Mouse (Mus musculus) heart, embryonic 15.5 days (tissue): ENCODE data around the gene Syvn1. TPM values are rescaled to one million over a fixed set of nuclear protein-coding genes. Genes with fewer than 3 reads are reported as not detected.

Experiments
- ATAC-seq: fragments of 200-750 bp; cut with Nextera tagmentation; replicated peaks from 2 replicates; pipeline ENCODE4 v1.8.0; 2017; ENCODE audit warnings: low read depth, moderate TSS enrichment; ENCODE audit not compliant: insufficient number of reproducible peaks, insufficient read depth, low FRiP score
- H3K27ac ChIP-seq: fragments of 300-500 bp; sonication (generic); 2 replicates; pipeline ENCODE4 v1.5.1; 2015; ENCODE audit warnings: mild to moderate bottlenecking, inconsistent platforms
- H3K27me3 ChIP-seq: fragments of 300-500 bp; sonication (generic); 2 replicates; pipeline ENCODE4 v1.6.1; 2015; ENCODE audit warnings: inconsistent platforms
- H3K36me3 ChIP-seq: fragments of 300-500 bp; sonication (generic); 2 replicates; pipeline ENCODE4 v1.6.1; 2015; ENCODE audit warnings: mild to moderate bottlenecking, inconsistent platforms
- H3K4me1 ChIP-seq: fragments of 300-500 bp; sonication (generic); replicated peaks from 2 replicates; pipeline ENCODE4 v1.6.1; 2015; ENCODE audit warnings: inconsistent platforms
- H3K4me2 ChIP-seq: fragments of 300-500 bp; sonication (generic); 2 replicates; pipeline ENCODE4 v1.6.1; 2015; ENCODE audit warnings: inconsistent platforms, mild to moderate bottlenecking, moderate library complexity
- H3K4me3 ChIP-seq: fragments of 300-500 bp; sonication (generic); 2 replicates; pipeline ENCODE4 v1.5.1; 2015; ENCODE audit warnings: mild to moderate bottlenecking, inconsistent platforms
- H3K9ac ChIP-seq: fragments of 300-500 bp; sonication (generic); 2 replicates; pipeline ENCODE4 v1.6.1; 2015; ENCODE audit warnings: mild to moderate bottlenecking, inconsistent platforms
- H3K9me3 ChIP-seq: fragments of 300-500 bp; sonication (generic); replicated peaks from 2 replicates; pipeline ENCODE4 v1.6.1; 2016; ENCODE audit warnings: inconsistent platforms
- WGBS: fragments of 180-500 bp; shearing (Covaris S2); methylation state at CpG from one replicate; pipeline ENCODE4 v1.1.7; 2015; ENCODE audit warnings: mixed read lengths; 5-methylcytosine and 5-hydroxymethylcytosine counted together
- polyA plus RNA-seq: library from polyadenylated mRNA; unstranded; fragments of >200 nt; fragmentation: Nextera tagmentation; extraction: Ambion mirVana; gene quantifications from 2 replicates; pipeline ENCODE4 v1.2.1, GENCODE M21; 2015

Syvn1 gene
- 14.5 and 19.2 TPM in 2 replicates for polyA plus RNA-seq

- Histone ChIP-seq H3K4me3 (peak within 1 kb of the TSS; percentile 93), H3K4me1 (peaks cover 18% of the 10 kb centered on the region), H3K4me2 (peak within 1 kb of the TSS; percentile 92), H3K36me3 (peaks cover 36% of the 10 kb centered on the region), H3K9me3 (no peaks in the 10 kb centered on the region), H3K9ac (peak within 1 kb of the TSS; percentile 84), H3K27me3 (no peaks in the 10 kb centered on the region), H3K27ac (peak within 1 kb of the TSS; percentile 98)
- peak; percentile 92 for ATAC-seq
- under 1% methylated on average over 65 of the region's 65 CpGs for WGBS
Measured at GRCm38 (mm10) chr19:6046294-6047153, at the start of gene Syvn1. Syvn1 (plus strand) TSS chr19:6046576.

- no peaks in the 10 kb centered on the region for H3K9me3 ChIP-seq
- no peaks in the 10 kb centered on the region for H3K36me3 ChIP-seq
- no peak overlapping the region for H3K9ac ChIP-seq
- H3K4me3 ChIP-seq, result no peak overlapping the region
- H3K27me3 ChIP-seq, result no peaks in the 10 kb centered on the region
- 80% methylated on average over 3 of the region's 3 CpGs for WGBS
- H3K4me1 ChIP-seq, result no peaks in the 10 kb centered on the region
- H3K27ac ChIP-seq, result no peak overlapping the region
- ATAC-seq, result no peak
- no peak overlapping the region for H3K4me2 ChIP-seq
Measured at GRCm38 (mm10) chr19:5998180-5998579, 48.2 kb upstream of the Syvn1 start.

- no peaks in the 10 kb centered on the region for H3K9me3 ChIP-seq
- H3K4me2 ChIP-seq, result no peak overlapping the region
- H3K27me3 ChIP-seq, result no peaks in the 10 kb centered on the region
- WGBS, result 74% methylated on average over 5 of the region's 5 CpGs
- no peak overlapping the region for H3K27ac ChIP-seq
- no peak overlapping the region for H3K9ac ChIP-seq
- H3K36me3 ChIP-seq, result no peaks in the 10 kb centered on the region
- no peak overlapping the region for H3K4me3 ChIP-seq
- H3K4me1 ChIP-seq, result no peaks in the 10 kb centered on the region
- ATAC-seq, result no peak
Measured at GRCm38 (mm10) chr19:5999969-6000368, 46.4 kb upstream of the Syvn1 start.

GRCm38 (mm10) chr19:6005541-6005940 is 40.8 kb upstream of the Syvn1 start:
- Histone ChIP-seq H3K4me2 (no peak overlapping the region), H3K9me3 (no peaks in the 10 kb centered on the region), H3K36me3 (no peaks in the 10 kb centered on the region), H3K4me3 (no peak overlapping the region), H3K27me3 (no peaks in the 10 kb centered on the region), H3K27ac (no peak overlapping the region), H3K9ac (no peak overlapping the region), H3K4me1 (no peaks in the 10 kb centered on the region)
- WGBS, result 68% methylated on average over 11 of the region's 11 CpGs
- ATAC-seq, result no peak

- Histone ChIP-seq H3K4me3 (no peak overlapping the region), H3K4me2 (no peak overlapping the region), H3K9ac (no peak overlapping the region), H3K27ac (no peak overlapping the region), H3K9me3 (no peaks in the 10 kb centered on the region), H3K27me3 (no peaks in the 10 kb centered on the region), H3K36me3 (no peaks in the 10 kb centered on the region), H3K4me1 (no peaks in the 10 kb centered on the region)
- ATAC-seq, result no peak
- WGBS, result 81% methylated on average over 13 of the region's 13 CpGs
Measured at GRCm38 (mm10) chr19:6007013-6007412, 39.4 kb upstream of the Syvn1 start.

- ATAC-seq, result no peak
- Histone ChIP-seq H3K4me3 (no peak overlapping the region), H3K27ac (no peak overlapping the region), H3K27me3 (0 out of 2 replicates have a peak, but pooled peaks cover 4% of the 10 kb centered on the region), H3K4me2 (no peak overlapping the region), H3K9ac (no peak overlapping the region), H3K36me3 (no peaks in the 10 kb centered on the region), H3K9me3 (no peaks in the 10 kb centered on the region), H3K4me1 (no peaks in the 10 kb centered on the region)
- WGBS, result 78% methylated on average over 8 of the region's 8 CpGs
Measured at GRCm38 (mm10) chr19:6009137-6009536, 37.2 kb upstream of the Syvn1 start.

- Histone ChIP-seq H3K4me3 (0 out of 2 replicates have a peak overlapping the region, but pooled peaks have one; percentile 70), H3K9me3 (no peaks in the 10 kb centered on the region), H3K27ac (no peak overlapping the region), H3K4me2 (no peak overlapping the region), H3K36me3 (no peaks in the 10 kb centered on the region), H3K9ac (no peak overlapping the region), H3K4me1 (peaks cover 19% of the 10 kb centered on the region), H3K27me3 (0 out of 2 replicates have a peak, but pooled peaks cover 4% of the 10 kb centered on the region)
- ATAC-seq, result no peak
- WGBS, result 92% methylated on average over 10 of the region's 10 CpGs
Measured at GRCm38 (mm10) chr19:6013691-6014090, 32.7 kb upstream of the Syvn1 start.

- peak overlapping the region; percentile 70 for H3K4me3 ChIP-seq
- peak overlapping the region; percentile 71 for H3K9ac ChIP-seq
- H3K9me3 ChIP-seq, result no peaks in the 10 kb centered on the region
- peaks cover 19% of the 10 kb centered on the region for H3K4me1 ChIP-seq
- H3K27ac ChIP-seq, result peak overlapping the region; percentile 75
- ATAC-seq, result peak; percentile 83
- H3K27me3 ChIP-seq, result 0 out of 2 replicates have a peak, but pooled peaks cover 4% of the 10 kb centered on the region
- under 1% methylated on average over 18 of the region's 18 CpGs for WGBS
- H3K36me3 ChIP-seq, result no peaks in the 10 kb centered on the region
- peak overlapping the region; percentile 92 for H3K4me2 ChIP-seq
Measured at GRCm38 (mm10) chr19:6014991-6015510, 31.3 kb upstream of the Syvn1 start.

GRCm38 (mm10) chr19:6015511-6016315 is 30.7 kb upstream of the Syvn1 start, which contains the start of gene Capn1:
Capn1 (minus strand) TSS chr19:6015897.
- Histone ChIP-seq H3K27ac (peak within 1 kb of the TSS; percentile 75), H3K9ac (peak within 1 kb of the TSS; percentile 71), H3K4me3 (peak within 1 kb of the TSS; percentile 70), H3K4me2 (peak within 1 kb of the TSS; percentile 92), H3K36me3 (no peaks in the 10 kb centered on the region), H3K9me3 (no peaks in the 10 kb centered on the region), H3K27me3 (0 out of 2 replicates have a peak, but pooled peaks cover 4% of the 10 kb centered on the region), H3K4me1 (peaks cover 19% of the 10 kb centered on the region)
- 3% methylated on average over 40 of the region's 40 CpGs for WGBS
- ATAC-seq, result peak; percentile 84

GRCm38 (mm10) chr19:6016532-6016931 is 29.8 kb upstream of the Syvn1 start:
- WGBS, result 49% methylated on average over 7 of the region's 7 CpGs
- no peak overlapping the region for H3K9ac ChIP-seq
- peak overlapping the region; percentile 92 for H3K4me2 ChIP-seq
- 0 out of 2 replicates have a peak overlapping the region, but pooled peaks have one; percentile 70 for H3K4me3 ChIP-seq
- H3K9me3 ChIP-seq, result no peaks in the 10 kb centered on the region
- no peak for ATAC-seq
- peaks cover 19% of the 10 kb centered on the region for H3K4me1 ChIP-seq
- H3K27me3 ChIP-seq, result 0 out of 2 replicates have a peak, but pooled peaks cover 4% of the 10 kb centered on the region
- H3K36me3 ChIP-seq, result no peaks in the 10 kb centered on the region
- no peak overlapping the region for H3K27ac ChIP-seq
